Mouse (Mus musculus): ENCODE data around the gene Ralgps1. TPM values are rescaled to one million over a fixed set of nuclear protein-coding genes. Genes with fewer than 3 reads are reported as not detected.

Ralgps1 gene
- total RNA-seq, 1 experiment from 2014 or later: 13.8 TPM

DNA sequence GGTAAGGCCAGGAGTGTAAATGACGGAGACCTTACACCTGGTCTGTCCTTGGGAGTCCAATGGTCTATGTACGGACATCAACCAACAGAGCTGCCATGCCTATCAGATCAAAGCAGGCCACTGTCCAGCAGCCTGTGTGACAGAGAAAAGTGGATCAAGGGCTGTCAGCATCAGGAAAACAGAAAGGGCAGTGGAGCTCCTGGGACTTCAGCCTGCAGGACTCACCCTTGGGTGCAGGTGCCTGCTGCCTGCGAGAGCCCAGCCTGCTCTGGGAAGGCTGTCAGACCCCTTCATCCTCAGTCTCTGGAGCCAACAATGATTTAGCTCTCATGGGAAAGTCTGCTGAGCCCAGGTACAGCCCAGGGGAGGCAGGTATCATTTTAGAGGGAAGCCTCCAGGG lies 109.8 kb downstream of the Ralgps1 start:
- ATAC-seq (ENCODE audit: extremely low read depth, insufficient number of reproducible peaks, low FRiP score, poor library complexity, severe bottlenecking): no peak

DNA sequence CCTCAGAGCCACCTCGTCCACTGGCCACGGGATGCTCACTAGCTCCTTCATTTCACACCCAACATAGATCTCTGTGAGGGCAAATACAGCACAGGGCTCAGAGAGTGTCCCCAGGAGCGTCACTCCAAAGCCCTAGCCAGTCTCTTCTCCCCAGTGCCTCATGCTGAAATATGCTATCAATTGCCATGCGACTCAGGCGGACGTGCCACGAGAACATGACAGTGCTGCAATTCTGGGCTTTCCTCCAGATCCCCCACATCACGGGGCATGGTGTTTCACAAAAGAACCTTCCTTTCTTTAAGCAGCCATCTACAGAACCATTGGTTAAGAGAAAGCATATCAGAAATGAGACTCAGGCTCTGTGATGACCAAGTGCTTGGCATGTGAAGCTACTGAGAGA lies 110.5 kb downstream of the Ralgps1 start:
- no peak for ATAC-seq (ENCODE audit: extremely low read depth, insufficient number of reproducible peaks, low FRiP score, poor library complexity, severe bottlenecking)

DNA sequence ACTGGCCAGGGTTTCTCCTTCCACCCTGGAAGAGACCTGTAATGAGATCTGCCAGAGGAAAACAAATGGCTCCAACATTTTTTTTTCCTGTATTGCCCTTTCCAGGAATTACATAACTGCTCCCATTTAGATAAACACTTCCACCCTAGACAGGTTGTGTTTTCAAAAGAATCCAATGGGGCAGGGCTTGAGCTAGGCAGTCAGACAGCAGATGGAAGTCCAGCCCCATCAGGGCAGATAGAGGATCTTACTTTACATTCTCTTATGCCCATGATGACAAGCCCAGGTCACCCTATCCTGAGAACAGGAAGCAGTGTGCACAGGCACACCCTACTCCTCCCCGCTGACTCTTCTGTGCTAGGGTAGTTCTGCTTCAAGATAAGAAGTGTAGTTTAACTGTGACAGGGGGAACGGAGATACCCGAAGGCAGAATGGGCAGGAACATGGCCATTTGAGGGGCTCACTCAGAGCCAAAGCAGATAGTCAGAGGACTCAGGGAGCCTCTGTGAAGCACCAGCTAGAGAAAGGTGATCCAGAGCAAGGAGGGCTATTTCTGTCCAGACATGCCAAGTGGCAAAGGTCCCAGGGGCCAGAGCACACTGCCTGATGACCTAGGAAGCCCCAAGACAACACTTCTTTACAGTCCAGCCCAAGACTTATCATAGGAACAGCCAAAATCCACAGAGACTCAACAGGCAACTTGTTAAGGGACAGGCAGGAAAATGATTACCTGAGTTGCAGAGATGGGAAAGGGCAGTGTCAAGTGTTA lies 114.3 kb downstream of the Ralgps1 start:
- ATAC-seq (ENCODE audit: extremely low read depth, insufficient number of reproducible peaks, low FRiP score, poor library complexity, severe bottlenecking): 0 out of 2 replicates have a peak, but pooled peaks have one; percentile 23

DNA sequence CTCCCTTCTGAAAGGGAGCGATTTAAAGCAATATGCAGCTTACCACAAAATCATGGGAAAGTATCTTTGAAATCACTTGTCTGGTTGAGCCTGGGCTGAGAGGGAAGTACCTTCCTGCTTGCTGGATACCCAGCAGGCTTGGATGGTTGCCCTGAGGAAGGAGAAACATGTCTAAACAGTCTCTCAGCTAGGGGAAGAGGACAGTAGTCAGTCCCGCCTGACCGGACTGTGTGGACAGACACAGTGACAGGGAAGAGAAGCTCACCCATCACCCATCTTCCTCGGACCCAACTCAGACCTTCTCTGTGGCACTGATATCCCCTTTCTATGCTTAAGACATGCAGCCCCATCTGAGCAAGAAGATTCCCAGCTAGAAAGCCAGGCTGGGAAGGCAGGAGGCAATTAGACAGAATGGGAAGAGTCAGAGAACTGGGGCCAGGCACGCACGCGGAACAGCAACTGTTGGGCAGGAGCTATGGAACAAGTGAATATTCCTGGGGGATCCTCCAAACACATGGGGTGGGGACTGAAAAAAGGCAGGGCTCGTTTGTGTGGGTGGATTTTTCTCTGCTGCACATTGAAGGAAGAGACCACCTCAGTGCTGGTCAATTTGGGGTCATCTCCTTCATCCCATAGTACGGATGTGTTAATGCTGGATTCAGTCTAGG lies 116.8 kb downstream of the Ralgps1 start:
- ATAC-seq (ENCODE audit: extremely low read depth, insufficient number of reproducible peaks, low FRiP score, poor library complexity, severe bottlenecking): no peak

DNA sequence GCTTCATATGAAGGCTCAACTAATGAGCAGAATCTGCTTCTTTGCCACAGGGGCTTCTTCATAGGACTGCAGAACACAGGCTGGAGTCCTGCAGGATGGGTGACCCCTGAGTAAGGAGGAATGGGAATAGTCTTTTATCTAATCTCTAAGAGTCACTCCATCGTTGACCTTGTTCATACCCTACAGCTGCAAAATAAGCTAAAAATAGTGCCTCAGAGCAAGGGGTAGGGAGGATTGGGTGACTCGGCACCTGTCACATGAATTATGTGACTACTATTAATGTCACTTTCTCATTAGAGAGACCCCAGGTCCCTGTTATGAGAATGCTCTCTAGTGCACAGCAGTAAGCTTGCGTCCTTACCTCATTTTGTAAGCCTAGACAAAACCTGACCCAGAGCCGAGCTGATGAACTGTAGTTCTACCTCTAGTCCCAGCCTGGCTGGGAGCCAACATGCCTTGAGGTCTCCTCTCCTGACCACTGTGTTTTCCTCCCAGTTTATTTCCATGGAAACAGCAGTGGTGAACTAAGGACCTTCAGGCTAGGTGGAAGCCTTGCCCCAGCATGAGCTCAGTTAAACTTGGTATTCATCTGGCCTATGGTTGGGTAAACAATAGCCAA lies 117.6 kb downstream of the Ralgps1 start:
- ATAC-seq (ENCODE audit: extremely low read depth, insufficient number of reproducible peaks, low FRiP score, poor library complexity, severe bottlenecking): no peak

DNA sequence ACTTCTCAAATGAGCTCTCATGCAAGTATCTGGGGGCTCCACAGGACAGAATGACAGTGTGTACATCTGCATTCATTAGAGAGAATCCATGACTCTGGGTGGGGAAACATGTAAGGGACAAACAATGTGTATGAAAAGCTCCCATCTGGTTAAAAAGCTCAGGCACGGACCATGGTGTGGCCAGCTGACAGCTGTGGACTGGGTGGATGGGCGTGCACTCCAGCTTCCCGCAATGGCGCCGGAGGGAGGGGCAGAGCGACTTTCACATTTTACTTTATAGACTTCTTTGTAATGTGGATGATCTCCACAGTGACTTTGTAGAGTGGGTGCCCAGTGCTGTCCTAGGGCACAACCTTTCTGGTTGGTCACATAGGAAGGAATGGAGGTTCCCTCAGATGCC lies 118.5 kb downstream of the Ralgps1 start:
- no peak for ATAC-seq (ENCODE audit: extremely low read depth, insufficient number of reproducible peaks, low FRiP score, poor library complexity, severe bottlenecking)

DNA sequence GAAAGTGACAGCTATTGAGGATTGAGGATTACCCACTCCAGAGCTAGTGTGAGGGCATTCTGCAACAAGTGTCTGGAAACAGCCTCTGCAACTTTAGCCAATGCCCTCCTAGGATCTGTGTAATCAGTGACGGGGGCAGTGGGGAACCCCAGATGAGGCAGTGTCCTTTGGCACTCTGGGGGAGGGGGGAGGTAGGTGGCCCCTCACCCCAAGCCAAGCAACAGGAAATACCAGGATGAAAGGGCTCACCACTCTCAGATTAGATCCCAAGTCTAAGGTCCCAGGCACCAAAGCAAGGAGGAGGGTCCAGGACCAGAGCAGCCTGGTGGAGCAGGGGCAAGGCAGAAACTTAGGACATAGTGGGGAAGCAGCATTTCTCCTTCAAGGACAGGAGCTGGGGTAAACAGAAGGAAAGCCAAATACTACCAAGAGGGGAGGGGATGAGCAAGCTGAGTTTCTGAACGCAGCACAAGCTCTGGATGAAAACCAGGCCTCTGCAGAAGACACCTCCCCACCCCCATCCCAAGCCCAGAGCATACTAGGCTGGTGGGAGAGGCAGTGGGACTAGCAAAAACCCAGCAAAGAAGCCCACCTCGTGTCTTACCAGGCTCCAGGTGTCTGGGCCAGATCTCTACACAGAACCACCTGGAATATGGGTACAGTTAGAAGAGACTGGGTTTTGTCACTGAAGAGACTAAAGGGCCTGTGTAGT lies 121.2 kb downstream of the Ralgps1 start:
- ATAC-seq (ENCODE audit: extremely low read depth, insufficient number of reproducible peaks, low FRiP score, poor library complexity, severe bottlenecking): no peak

DNA sequence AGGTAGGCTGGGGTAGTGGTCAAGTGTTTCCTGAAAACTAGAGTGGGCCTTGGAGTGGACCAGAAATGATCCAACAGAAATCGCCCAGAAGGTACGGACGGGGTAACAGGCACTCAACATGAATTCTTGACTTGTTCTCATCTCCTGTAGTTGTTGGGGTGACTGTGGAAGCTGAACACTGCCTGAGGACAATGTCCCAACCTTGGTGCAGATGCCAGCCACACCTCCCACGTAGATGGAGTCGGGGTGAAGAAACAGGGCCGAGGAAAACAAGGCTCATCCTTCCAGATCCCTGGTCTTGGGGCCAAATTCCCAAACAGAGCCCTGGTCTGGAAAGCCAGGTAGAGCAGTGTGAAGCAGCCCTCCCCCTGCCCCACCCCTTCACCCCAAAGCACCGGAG lies 122.7 kb downstream of the Ralgps1 start:
- no peak for ATAC-seq (ENCODE audit: extremely low read depth, insufficient number of reproducible peaks, low FRiP score, poor library complexity, severe bottlenecking)

DNA sequence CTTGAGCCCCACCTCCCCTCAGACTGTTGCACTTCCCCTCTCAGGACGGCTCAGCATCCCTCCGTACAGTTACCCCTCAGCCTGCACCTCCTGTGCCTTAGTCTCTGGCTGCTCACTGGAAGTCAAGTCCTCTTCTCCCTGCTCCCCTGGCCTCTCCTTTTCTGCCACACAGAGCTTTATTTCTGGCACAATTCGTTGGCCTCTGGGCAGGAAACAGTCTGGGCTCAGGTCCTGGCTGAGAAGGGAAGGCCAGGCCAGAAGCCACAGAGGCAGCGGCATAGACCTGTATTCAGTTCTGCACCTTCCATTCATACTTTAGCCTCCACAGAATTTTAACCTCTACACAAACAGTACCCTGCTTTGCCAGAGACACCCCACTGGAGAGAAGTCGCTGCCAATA lies 124.4 kb downstream of the Ralgps1 start:
- ATAC-seq (ENCODE audit: extremely low read depth, insufficient number of reproducible peaks, low FRiP score, poor library complexity, severe bottlenecking): no peak

DNA sequence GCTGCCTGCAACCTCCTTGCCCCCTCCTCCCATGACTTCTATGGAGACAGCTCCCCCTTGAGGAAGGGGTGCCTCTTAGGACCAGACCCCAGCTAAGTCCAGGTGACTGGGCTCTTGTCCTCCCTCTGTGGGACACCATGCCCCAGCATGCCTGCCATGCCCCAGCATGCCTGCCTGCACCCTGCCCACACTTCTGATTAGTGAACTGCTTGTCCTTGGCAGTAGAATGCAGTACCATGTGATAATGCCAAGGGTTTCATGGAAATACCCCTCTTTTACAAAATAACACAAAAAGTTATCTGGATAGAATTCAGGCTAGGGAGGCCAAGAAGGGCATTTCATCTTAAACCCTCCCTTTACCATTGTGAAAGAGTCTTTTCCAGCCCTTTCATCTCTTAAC lies 125.9 kb downstream of the Ralgps1 start:
- no peak for ATAC-seq (ENCODE audit: extremely low read depth, insufficient number of reproducible peaks, low FRiP score, poor library complexity, severe bottlenecking)

DNA sequence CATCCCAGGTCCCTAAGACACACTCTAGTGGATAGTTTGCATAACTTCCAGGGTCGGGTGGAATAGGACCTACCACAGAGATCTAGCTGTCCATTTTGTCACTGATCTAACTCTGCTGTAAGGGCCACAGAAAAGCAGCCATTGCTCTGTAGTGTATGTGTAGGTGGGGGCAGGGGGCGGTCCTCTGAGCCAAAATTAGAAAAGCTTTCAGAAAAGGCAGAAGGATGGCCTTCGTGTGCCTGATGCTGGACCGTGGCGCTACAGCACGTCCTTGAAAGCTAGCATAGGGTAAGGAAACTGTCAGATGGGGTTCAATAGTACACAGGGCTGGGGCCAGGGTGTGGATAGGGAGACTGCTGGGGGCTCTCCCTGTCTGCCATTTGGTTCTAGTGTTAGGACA lies 126.4 kb downstream of the Ralgps1 start:
- no peak for ATAC-seq (ENCODE audit: extremely low read depth, insufficient number of reproducible peaks, low FRiP score, poor library complexity, severe bottlenecking)

DNA sequence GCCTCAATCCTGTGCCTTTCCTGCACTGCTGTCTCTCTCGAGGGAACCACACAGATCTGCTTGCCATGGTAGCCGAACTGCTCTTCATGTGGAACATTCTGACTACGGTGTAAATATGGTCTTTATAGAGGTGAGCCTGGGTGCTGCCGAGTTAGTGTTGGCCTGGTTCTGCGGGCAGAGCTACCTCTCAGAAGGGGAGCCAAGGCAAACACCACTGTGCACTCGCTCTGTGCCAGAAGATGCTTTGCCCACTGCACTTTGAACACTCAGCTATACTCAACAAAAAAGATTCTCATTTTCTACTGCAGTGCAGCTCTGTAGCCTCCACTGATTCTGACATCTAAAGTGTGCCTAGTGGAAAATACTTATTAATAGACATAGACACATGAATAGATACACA lies 133.7 kb downstream of the Ralgps1 start:
- no peak for ATAC-seq (ENCODE audit: extremely low read depth, insufficient number of reproducible peaks, low FRiP score, poor library complexity, severe bottlenecking)

DNA sequence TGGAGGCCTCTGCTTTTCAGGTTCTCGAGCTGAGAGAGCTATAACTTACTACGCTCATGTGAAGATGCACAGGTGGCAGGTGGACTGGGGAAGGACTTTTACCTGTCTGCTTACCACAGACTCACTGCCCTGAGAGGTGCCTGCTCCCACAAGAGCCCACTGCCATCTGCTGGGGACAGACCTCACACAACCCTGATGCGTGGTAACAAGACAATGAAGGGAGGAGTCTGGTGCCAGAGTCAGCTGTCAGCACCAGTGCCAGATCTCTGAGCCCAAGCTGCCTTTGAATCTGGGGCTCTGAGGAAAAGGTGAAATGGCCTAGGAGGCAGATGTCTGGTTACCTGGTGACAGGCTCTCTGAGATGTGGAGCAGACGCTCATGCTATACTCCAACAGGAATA lies 136.4 kb downstream of the Ralgps1 start:
- no peak for ATAC-seq (ENCODE audit: extremely low read depth, insufficient number of reproducible peaks, low FRiP score, poor library complexity, severe bottlenecking)

DNA sequence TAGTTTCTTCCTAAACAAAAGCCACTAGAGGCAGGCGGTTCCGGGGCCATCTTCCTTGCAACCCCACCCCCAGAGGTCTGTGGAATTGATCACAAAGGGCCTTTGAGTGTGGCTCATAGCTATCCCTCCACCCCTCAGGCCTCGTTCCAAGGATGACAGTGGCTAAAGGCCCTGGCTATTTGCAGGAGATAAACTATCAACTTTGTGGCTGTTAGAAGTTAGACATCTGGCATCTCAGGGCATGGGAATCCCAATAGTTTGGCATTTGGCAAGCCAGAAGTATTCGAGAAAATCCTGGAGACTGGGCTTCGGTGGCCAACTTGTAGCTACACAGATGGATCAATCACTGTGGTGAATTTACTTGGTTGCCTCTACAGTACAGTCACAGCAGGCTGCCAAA lies 137.4 kb downstream of the Ralgps1 start:
- no peak for ATAC-seq (ENCODE audit: extremely low read depth, insufficient number of reproducible peaks, low FRiP score, poor library complexity, severe bottlenecking)

DNA sequence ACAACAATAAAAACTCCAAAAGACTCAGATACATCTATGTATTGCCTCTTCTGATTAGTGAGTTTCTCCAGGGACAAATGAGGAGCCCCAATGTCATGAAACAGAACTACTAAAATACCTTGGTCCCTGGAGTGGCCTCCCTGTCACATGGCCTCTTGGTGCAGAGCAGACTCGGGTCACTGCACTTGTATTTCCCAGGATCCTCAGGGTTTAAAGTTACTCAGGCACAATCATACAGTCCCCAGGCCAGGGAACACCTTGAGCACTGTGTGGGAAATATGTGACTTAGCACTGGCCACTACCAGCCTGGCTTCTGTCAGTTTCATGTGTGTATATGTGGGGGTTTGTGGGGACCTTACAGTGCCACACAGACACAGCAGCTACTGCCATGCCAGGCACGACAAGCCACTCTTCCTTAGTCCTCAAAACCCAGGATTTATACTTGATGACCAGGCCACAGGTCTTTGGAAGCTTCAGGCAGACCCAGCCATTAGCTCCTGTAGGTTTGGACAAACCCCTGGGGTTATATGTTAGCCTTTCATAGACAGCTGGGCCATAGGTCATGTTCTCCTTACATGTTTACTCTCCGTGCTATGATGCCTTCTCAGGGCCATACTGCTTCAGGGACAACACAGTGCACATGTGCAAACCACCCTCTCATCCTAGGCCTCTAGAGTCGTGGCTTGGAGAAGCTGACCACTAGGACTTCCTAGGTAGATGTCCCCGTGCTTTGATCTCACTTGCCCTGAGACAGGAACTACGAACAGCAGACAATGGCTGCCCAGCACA lies 138.3 kb downstream of the Ralgps1 start:
- ATAC-seq (ENCODE audit: extremely low read depth, insufficient number of reproducible peaks, low FRiP score, poor library complexity, severe bottlenecking): no peak

DNA sequence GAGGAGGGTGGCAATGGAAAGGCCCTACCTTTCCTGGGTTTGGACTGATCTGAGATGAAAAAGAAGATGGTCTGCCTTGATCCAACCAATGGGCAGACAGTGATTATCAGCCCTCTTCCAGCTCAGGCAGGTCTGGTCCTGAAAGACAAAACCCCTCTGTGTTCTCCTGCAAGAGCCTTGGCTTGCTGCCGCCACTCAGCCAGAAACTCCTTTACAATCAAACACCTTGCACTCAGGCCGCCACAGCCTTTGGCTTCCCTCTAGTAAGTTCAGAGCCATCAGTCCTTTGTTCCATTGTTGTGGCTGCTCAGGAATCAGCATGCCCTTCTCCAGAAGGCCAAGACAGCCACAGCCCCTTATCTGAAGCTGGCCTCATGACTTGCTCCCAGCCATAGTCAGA lies 139.5 kb downstream of the Ralgps1 start:
- ATAC-seq (ENCODE audit: extremely low read depth, insufficient number of reproducible peaks, low FRiP score, poor library complexity, severe bottlenecking): no peak

DNA sequence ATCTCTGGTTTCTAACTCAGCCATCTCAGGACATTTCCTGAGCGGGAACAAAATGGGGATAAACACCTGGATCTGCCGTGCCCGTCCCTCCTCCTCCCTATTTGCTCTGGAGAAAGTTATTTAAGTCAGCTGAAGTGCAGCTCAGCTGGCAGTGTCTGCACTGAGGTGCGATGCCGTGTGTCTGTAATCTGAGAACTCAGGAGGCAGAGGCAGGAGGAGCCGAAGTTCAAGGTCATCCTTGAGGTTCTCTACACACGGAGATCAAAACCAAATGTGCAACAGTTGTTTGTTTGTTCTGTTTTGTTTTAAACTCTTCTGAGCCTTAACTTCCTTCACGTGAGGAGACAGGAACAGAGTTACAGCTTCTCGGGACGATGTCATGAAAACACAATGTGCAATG lies 140.6 kb downstream of the Ralgps1 start:
- no peak for ATAC-seq (ENCODE audit: extremely low read depth, insufficient number of reproducible peaks, low FRiP score, poor library complexity, severe bottlenecking)

DNA sequence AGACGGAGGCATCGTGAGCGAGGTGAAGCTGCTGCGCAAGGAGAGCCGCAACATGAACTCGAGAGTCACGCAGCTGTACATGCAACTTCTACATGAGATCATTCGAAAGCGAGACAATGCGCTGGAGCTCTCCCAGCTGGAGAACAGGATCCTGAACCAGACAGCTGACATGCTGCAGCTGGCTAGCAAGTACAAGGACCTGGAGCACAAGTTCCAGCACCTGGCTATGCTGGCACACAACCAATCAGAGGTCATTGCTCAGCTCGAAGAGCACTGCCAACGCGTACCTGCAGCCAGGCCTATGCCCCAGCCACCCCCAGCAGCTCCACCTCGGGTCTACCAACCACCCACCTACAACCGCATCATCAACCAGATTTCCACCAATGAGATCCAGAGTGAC lies 142.7 kb downstream of the Ralgps1 start:
- ATAC-seq (ENCODE audit: extremely low read depth, insufficient number of reproducible peaks, low FRiP score, poor library complexity, severe bottlenecking): no peak

DNA sequence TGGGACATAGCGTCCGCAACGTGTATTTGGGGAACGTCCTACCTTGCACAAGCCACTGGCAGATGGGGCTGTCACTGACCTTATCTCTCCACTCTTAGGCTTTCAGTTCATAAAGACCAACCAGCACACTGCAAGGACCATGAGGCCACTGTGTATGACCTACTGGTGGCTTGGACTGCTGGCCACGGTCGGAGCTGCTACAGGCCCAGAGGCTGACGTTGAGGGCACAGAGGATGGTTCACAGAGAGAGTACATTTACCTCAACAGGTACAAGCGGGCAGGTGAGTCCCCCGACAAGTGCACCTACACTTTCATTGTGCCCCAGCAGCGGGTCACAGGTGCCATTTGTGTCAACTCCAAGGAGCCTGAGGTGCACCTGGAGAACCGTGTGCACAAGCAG lies 143.2 kb downstream of the Ralgps1 start:
- ATAC-seq (ENCODE audit: extremely low read depth, insufficient number of reproducible peaks, low FRiP score, poor library complexity, severe bottlenecking): no peak

Measured in neutrophil, adult 5-6 weeks (primary cell).